Mouse (Mus musculus) testis, postnatal 14 days (tissue): ENCODE measurements around the gene Cfap157.

ENCODE experiments used
- DNase-seq: peaks from one replicate; pipeline ENCODE4 v3.0.0; 2021; ENCODE audit warnings: low spot score

Cfap157 gene

DNA sequence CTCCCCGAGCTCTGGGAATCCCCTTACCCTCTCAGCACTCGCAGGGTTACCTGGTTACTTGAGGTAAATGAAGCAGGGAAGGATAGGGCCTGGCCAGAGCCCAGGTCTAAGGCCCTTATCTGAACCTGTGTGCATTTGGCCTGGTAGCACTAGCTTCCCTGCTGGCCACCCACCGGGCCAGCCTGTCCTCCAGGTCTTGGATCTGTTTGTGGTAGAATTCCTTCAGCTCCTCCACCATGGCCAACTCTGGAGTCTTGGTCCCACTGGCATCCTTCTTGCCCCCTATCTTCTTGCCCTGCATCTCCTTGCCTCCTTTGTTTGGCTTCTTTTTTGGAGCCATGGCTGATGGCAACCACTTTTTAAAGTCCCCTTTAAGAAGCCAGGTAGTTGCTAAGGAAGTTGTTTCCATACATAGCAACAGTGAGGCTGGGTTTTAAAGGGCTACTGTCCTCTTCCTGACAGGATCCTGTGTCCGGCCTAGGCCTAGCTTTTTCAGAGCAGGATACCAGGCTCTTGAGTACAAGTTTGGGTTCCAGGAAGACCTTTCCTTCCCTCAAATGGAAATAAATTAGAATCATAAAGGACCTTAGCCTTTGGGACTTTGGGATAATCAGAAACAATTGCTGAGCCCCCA is at the start of gene Cfap157:
Gene Cfap157, minus strand, starts transcription at position 381 of the 634 bp plus-strand sequence.
- no peak for DNase-seq

DNA sequence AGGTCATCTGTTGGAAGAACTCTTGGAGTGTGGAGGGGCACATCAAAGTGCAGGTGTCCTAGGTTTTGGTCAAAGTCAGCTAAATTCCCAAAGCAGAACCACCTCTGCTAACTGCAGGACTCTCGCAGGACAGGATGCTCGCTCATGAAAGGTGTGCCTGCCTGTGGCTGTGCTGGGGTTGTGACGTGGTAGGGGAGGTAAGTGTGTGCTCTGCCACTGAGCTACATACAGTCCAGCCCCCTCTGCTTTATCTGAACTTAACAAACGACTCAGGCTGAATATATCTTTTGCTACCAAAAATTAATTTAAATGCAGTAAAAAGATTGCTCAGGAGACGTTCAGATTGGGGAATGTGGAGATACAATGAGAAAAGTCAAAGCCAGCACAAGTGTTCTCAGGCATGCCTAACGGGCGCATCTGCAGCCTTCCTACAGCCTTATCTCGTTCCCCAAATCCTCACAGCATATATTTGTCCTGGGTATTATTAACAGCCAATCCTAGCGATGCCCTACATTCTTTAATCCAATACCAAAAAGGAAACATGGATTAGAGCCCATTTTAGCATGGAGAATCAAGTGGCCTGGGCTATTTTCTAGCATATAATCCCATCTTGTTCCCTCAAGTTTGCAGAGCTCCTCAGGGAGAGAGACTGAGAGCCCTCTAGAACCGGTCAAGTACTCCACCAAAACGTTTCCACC is 44.9 kb upstream of the Cfap157 start:
- no peak for DNase-seq

DNA sequence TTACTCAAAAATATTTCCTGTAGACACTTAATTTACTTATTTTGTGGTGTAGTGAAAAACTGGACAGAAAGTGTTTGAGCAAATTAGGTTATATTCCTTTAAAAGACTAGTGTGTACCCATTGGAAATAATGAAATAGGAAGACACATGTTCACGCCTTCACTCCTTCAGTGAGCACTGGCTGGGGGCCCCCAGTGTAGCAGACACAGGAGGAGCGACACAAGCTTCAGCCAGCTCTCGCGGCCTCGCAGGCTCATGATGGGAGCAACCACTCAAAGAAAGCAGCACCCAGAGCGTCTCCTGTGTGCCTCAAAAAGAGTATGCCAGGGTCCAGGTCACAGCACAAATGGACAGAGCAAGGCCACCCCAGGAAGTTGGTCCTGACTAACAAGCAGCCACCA is 41.6 kb upstream of the Cfap157 start:
- DNase-seq: no peak

DNA sequence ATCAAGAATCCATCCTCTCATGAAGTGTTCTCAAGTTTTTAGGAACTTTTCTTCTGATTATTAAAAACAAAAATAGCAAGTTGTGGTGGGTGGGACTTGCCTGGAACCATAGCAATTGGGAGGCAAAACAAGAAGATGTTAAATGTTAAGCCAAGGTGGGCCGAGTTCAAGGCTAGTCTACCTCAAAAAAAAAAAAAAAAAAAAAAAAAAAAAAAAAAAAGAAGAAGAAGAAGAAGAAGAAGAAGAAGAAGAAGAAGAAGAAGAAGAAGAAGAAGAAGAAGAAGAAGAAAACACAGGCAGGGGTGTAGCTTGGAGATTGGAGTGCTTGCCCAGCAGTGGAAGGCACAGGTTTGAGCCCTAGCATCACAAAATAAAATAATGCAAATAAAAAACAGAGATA is 40.5 kb upstream of the Cfap157 start:
- no peak for DNase-seq

DNA sequence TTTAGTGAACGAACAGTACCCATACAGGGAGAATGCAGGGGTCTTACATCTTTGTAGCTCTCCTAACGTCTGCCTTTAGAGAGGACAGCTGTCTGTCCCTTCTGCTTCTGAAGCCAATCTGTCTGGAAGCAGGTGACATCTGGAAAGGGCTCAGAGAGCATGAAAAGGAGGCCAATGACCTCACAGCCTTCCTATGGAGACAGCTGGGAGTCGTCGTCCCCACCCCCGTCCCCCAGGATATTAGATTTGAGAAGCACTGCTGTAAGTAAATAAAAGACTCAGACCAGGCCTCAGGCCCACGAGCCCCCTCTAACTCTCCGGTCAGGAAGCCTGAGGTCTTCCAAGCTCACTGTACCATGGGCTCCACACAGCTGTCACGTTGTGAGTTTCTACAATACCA is 40.0 kb upstream of the Cfap157 start:
- no peak for DNase-seq

DNA sequence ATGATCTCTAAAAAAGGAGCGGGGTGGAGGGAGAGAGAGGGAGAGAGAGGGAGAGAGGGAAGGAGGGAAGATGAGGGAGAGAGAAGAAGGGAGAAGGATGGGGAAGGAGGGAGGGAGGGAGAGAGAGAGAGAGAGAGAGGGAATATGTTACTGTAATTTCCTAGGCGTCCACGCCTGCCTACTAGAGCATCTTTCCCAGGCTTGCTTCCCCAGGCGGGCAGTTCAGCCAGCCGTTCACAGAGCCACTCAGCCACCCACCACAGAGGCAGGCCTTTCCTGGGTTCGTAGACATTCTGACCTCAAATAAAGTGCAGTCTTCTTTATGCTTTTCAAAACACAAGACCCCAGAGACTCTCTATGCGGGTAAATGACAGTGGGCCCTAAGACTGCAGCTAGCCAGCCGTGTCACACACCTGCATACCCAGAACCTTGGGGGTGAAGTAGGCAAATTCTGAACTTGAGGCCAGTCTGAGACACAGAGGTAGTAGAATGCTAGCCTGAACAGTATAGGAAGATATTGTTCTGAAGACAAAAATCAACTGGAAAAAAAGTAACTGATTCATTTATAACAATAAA is 39.4 kb upstream of the Cfap157 start:
- DNase-seq: no peak

GRCm38 (mm10) chr2:32823153-32823552 is 38.9 kb upstream of the Cfap157 start:
- no peak for DNase-seq

GRCm38 (mm10) chr2:32822643-32823042 is 38.4 kb upstream of the Cfap157 start:
- no peak for DNase-seq

DNA sequence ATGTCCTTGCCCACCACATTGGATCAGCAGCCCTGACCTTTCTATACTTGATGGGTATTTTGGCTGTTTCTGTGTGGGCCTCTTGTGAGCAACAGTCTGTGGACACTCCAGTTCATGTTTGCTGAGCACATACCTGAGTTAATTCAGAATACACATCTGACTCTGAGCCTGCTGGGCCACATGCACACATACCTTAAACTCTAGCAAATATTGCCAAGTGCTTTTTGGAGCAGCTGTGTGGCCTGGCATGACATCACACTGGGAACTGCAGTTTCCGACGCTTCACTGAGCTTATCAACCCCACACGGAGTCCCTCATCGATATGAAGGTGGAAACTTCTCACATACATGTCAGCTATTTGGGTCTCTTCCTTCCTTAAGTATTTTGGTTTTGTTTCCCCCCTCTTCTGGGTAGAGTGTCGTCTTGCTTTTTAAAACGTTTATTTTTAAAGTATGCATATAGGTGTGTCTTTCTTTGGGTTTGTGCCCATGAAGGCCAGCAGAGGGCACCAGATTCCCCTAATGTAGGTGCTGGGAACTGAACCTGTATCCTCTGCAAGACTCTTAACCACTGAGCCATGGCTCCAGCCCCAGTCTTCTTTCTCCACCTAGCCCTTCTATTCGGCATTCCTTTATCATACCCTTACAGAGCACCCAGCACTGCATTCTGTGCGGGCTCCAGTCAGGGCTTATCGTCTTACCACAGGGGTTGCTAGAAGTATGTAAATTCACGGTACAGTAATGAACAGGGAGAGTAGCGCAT is 37.0 kb upstream of the Cfap157 start:
- DNase-seq: no peak

DNA sequence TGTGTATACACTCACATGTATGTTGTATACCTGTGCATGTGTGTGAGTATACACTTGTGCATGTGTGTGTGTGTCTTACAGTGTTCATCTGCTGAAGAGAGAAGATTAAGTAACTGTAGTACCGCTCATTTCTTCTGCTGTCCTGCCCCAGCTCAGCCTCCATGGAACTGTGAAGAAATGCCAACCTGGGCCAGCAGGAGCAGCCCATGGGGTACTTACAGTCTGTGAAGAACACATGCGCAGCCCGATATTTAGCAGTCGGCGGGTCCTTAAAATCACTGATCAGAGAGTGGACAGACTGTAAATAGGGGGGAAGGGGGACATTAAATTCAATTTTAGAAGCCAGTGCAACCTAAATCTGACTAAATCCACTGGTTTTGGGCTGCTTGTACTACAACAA is 34.0 kb upstream of the Cfap157 start:
- no peak for DNase-seq

- DNase-seq: no peak
These were observed 33.4 kb upstream of the Cfap157 start for GRCm38 (mm10) chr2:32817589-32817988.

DNA sequence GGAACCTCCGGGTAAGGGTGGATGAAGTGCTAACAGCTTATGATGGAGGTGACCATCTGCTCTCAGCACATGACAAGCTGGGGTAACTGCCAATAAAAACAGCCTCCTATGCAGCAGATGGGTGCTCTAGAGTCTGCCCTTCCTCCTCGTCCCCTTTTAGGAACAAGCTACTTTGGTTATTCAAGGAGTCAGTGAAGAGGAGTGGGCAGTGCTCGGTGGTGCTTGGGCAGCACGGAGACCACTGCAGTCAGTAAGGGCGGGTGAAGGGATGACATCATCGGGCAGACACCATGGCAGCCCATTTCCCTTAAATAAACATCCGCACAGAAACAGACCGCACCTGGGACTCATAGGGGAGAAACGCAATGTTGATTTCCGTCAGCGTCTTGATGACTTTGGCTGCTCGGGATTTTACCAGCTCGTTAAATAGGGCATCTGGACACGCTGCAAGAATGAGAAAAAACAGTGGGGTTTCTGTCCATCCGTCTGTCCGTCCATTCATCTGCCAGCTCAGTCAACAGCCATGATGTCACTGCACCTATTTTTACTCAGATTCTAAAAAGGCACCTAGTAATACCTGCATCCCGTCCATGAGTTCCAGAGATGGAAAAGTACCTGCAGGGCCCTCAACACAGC is 32.8 kb upstream of the Cfap157 start:
- no peak for DNase-seq

DNA sequence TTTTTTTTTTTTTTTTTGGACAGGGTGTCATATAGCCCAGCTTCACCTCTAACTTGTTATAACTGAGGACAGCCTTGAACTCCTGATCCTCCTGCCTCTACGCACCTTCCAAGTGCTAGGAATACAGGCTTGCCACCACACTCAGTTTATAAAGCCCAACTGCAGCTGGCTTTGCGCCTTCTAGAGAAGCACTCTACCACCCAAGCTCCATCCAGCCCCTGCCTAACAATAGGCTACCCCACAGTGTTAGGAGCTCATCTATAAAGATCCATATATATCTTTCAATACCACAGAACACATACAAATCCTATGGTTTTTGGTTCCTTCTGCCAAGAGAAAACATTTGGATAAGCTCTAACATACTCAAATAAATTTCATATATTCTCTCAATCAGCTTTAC is 32.3 kb upstream of the Cfap157 start:
- no peak for DNase-seq

GRCm38 (mm10) chr2:32811959-32812358 is 27.7 kb upstream of the Cfap157 start:
- DNase-seq: no peak

DNA sequence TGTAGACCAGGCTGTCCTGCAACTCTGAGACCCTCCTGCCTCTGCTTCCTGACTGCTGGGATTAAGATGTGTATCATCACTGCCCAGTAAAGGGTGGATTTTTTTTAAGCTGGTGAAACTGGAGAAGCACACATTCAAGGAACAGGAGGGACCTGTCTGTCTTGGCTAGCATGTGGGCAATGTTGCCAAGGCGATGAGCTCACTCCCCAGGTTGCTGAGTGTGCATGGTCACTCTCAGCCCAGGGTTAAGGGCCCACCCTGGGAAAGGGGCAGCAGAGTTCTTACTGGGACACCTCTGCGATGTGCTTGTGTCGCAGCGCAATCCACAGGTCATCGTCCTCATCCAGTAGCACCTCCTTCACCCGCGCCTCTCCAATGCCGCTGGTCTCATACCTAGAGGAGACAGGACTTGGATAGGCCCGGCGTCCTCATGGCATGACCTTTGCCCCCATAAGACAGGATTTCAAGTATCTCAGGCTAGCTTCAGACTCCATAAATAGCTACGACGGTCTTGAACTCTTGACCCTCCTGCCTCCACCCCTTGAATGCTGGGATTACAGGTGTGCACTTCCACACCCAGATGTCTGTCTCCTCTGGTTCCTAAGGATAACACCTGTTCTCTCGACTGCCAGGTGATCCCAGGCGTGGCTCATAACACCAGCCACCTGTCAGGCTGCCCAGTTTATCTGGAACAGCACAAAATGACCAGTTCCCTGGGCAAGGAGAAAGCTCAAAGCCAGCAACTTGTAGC is 24.8 kb upstream of the Cfap157 start:
- no peak for DNase-seq

- no peak for DNase-seq
These were observed 14.2 kb upstream of the Cfap157 start for GRCm38 (mm10) chr2:32798251-32798962.

DNA sequence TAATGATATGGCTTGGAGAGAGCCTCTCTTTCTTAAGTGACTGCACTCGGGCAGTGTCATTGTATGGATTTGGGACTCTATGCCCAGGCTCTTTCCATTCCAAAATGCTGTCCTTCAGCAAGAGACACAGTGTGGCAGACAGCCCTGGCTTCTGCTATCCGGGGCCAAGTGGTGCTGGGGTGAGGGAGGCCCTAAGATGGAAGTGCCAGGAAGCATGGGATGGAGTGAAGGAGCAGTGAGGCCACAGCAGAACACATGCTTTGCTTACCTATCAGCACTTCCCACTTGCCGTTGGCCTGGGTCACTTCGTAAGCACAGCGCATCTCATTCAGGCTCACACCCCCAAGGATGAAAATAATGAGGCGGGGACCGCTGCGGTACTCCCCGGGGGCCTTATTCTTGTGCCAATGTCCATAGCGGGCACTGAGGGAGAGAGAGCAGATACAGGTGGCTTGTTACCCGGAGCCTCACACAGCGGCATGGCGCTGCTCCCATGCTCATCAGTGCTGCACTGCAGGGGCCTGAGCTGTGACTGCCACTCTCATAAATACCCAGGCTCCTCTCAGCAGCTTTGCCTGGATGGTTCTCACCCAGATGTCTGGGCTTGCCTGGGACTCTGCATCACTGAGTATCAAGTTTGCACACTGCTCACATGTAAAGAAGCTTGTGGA is 11.7 kb upstream of the Cfap157 start:
- no peak for DNase-seq

- peak; percentile 43 for DNase-seq
These were observed 7.1 kb upstream of the Cfap157 start for GRCm38 (mm10) chr2:32791297-32791696.

GRCm38 (mm10) chr2:32788581-32788980 is 4.4 kb upstream of the Cfap157 start:
- DNase-seq: no peak

DNA sequence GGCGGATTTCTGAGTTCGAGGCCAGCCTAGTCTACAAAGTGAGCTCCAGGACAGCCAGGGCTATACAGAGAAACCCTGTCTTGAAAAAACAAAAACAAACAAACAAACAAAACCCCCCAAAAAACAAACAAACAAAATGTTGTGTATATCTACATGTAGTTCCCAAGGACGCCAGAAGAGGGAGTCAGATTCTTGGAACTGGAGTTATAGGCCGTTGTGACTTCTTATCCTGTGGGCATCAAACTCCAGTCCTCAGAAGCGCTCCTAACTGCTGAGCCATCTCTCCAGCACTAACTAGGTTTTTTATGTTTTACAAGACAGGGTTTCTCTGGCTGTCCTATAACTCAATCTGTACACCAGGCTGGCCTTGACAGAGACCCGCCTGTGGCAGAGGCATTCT is 2.9 kb upstream of the Cfap157 start:
- no peak for DNase-seq
